Mouse (Mus musculus) monocyte, adult 5-6 weeks (primary cell): ENCODE data around the gene Deaf1. TPM values are rescaled to one million over a fixed set of nuclear protein-coding genes. Genes with fewer than 3 reads are reported as not detected.

ENCODE experiments used
- ATAC-seq: fragments of 153-309, 156-312 bp; replicated peaks from 2 replicates; pipeline ENCODE4 v1.8.0; 2017; ENCODE audit warnings: mild to moderate bottlenecking; ENCODE audit not compliant: low TSS enrichment, insufficient number of reproducible peaks, severe bottlenecking, poor library complexity, low FRiP score
- total RNA-seq: library from RNA; stranded (forward); fragments of 200-1000, 200-491, 200-594 nt; gene quantifications from 3 replicates; pipeline ENCODE4 v1.2.3, GENCODE M21; 2017

Gene Deaf1
- total RNA-seq, 1 experiment from 2014 or later: 16.0 TPM

- ATAC-seq: no peak
Observed at GRCm38 (mm10) chr7:141341689-141342226, 14.3 kb upstream of the Deaf1 start.

- ATAC-seq: no peak
Observed at GRCm38 (mm10) chr7:141340476-141340875, 13.0 kb upstream of the Deaf1 start.

GRCm38 (mm10) chr7:141340023-141340422 is 12.5 kb upstream of the Deaf1 start:
- no peak for ATAC-seq

GRCm38 (mm10) chr7:141339215-141339920 is 11.9 kb upstream of the Deaf1 start:
- no peak for ATAC-seq

GRCm38 (mm10) chr7:141338576-141339131 is 11.2 kb upstream of the Deaf1 start, which contains the start of gene Eps8l2:
Gene Eps8l2 (plus strand): TSS chr7:141338880.
- ATAC-seq: no peak

- no peak for ATAC-seq
Observed at GRCm38 (mm10) chr7:141337716-141338416, 10.4 kb upstream of the Deaf1 start.

GRCm38 (mm10) chr7:141336296-141336695 is 8.8 kb upstream of the Deaf1 start:
- ATAC-seq: no peak

- ATAC-seq: no peak
Observed at GRCm38 (mm10) chr7:141335682-141336081, 8.2 kb upstream of the Deaf1 start.

GRCm38 (mm10) chr7:141335044-141335579 is 7.6 kb upstream of the Deaf1 start:
- no peak for ATAC-seq

- no peak for ATAC-seq
Observed at GRCm38 (mm10) chr7:141331990-141332389, 4.5 kb upstream of the Deaf1 start.

GRCm38 (mm10) chr7:141330706-141331105 is 3.2 kb upstream of the Deaf1 start:
- ATAC-seq: no peak

- ATAC-seq: no peak; the same call in 1 of the 2 replicates
Observed at GRCm38 (mm10) chr7:141328373-141328990, 992 bp upstream of the Deaf1 start.

- 0 out of 2 replicates have a peak, but pooled peaks have one; percentile 2 for ATAC-seq
Observed at GRCm38 (mm10) chr7:141326546-141327446, 694 bp downstream of the Deaf1 start.

GRCm38 (mm10) chr7:141324686-141325085 is 2.8 kb downstream of the Deaf1 start:
- ATAC-seq: no peak

GRCm38 (mm10) chr7:141319446-141319845 is 8.0 kb downstream of the Deaf1 start:
- ATAC-seq: no peak

GRCm38 (mm10) chr7:141317619-141318132 is 9.8 kb downstream of the Deaf1 start:
- no peak for ATAC-seq

- ATAC-seq: peak; percentile 87
Observed at GRCm38 (mm10) chr7:141315974-141316373, 11.5 kb downstream of the Deaf1 start.

- ATAC-seq: no peak
Observed at GRCm38 (mm10) chr7:141315076-141315475, 12.4 kb downstream of the Deaf1 start.
